Mouse (Mus musculus) 3134 (cell line): ENCODE measurements at regions not wholly inside any gene's neighbourhood (a gene's known extent, or its start where the extent isn't known, plus 50 kb on each side); places are given as distances from the start of the nearest gene placed in this dataset.

ENCODE experiments used
- DNase-seq: peaks from one replicate; pipeline ENCODE4 v3.0.0-alpha.2; 2011; ENCODE audit warnings: low spot score; ENCODE audit not compliant: insufficient read length; ENCODE audit errors: extremely low read depth

DNA sequence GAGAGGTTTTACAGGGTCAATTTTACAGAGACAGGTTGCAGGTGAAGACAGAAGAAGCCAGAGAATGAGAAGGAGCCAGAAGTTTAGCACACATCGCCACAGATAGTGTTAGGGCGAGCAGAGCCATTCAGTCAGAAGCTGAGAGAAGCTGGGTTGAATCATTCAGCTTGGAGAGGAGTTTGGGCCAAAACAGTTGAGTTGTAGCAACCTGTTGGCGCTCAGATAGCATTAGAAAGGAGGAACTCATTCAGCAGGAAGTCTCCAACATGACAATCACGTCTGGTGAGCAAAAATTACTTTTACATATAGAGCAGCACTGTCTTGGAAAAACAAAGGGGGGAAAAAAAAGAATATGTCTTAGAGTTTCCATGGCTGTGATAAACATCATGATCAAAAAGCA is 53.2 kb downstream of the Fam43a start:
- DNase-seq, result no peak

- DNase-seq, result peak; percentile 31
Observed at GRCm38 (mm10) chr16:30653806-30654205, 54.3 kb downstream of the Fam43a start.

- DNase-seq, result no peak
Observed at GRCm38 (mm10) chr16:30654226-30654625, 54.7 kb downstream of the Fam43a start.

DNA sequence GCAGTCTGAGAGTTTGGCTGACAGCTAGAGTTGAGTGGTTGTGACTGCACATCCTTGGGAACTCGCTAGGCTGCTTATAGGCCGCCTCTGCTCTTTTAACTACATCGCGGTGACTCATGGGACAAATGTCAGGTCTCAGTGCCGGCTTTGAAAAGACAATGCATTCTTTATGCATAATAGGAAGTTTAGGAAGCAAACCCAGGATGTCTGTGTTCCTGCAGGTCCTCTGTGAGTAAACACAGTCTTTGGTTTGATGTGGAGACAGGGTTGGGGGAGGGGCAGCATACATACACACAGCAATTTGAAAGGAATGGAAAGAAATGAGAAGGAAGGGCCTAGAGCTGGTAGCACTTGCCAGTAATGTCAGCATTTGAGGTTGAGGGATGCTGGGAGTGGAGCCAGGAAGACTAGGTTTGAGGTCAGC is 56.3 kb downstream of the Fam43a start:
- DNase-seq, result peak; percentile 51

DNA sequence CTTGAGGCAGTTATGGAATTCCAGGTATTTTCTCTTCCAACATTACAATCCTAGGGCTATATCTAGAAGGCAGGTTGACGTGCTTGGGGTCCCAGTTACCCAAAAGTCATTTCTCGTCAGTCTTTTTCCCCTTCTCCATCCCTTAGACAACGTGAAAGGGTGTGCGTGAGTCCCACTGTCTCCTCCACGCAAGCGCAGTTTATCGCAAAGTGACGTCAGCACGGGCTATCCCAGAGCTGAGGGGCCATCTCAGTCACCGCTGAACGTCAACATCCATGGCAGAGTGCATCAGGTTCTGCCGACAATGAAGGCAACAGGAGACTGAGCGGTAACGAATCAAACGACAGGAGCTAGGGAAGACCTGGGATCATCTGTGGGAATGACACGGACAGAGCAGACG is 57.4 kb downstream of the Fam43a start:
- DNase-seq, result no peak

GRCm38 (mm10) chr16:30658921-30659320 is 59.4 kb downstream of the Fam43a start:
- DNase-seq, result no peak

- DNase-seq, result no peak
Observed at GRCm38 (mm10) chr16:30661086-30661977, 61.8 kb downstream of the Fam43a start.

DNA sequence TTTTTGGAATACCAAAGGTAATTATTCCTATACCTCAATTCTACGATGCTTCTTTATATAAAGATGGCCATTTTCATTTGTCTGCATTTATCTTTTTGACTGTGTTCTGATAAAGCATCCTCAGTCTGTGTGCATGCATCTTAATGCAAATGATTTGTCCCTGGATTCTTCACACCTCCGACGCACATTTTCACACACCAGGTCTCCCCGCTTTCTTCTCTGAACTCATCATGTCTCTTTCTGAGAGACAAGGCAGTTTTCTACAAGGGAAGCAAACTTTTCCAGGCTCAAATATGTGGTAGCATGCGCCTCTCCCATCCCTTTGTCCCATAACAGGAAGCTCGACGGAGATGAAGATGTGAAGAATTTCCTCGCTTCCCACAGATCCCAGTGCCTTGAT is 63.5 kb downstream of the Fam43a start:
- no peak for DNase-seq

DNA sequence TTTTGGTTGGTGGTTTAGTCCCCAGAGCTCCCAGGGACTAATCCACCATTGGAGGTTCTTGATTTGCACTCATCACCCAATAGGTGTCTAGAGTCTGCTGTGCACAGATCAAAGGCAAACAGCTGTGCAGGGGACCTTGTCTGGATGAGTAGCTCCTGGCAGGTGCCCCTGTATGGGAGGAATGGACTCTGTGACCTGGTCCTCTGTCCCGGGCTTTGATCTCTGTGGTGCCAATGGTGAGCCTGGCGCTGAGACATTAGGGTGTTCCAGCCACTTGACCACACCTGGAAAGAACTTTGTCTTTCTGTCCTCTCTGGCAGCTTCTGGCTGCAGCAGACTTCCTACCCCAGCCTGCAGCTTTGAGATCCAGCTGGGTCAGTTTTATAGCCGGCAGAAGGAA is 64.4 kb downstream of the Fam43a start:
- DNase-seq, result no peak

DNA sequence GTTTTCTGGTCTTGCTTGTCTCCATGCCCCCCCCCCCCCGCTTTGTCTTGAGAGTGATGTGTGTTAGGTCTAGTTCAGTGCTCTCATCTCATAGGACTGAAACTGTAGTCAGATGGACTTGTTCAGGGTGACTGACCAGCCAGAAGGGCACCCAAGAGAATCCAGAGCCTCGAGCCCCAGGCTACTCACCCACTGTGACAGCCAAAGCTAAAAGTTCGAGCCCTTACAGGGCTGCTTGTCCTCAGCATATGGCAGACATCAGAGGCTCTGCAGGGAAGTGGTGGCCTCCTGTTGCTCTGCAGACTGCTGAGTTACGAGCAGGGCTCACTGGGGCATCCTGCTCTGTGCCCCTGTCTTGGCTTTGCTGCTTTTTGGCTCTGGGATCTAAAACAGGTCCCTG is 64.9 kb downstream of the Fam43a start:
- DNase-seq, result no peak

DNA sequence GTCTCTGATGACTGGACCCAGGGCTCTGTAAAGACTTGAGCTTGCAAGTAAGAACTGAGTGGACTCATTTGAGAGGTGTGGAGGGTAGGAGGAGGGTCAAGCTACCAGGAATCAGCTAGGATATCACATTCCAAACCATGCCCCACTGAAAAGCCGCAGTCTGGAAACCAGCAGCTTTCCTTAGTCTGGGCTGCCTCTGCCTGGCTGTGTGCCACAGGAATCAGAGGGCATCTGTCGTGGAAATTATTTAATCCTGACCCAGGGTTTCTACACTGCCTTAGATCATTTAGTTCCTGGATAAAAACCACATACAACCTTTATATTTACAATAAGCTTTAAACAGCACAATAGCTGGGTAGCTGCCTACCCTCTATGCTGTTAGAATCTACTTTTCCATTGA is 66.4 kb downstream of the Fam43a start:
- DNase-seq, result no peak

GRCm38 (mm10) chr16:30669883-30670282 is 70.4 kb downstream of the Fam43a start:
- no peak for DNase-seq

- DNase-seq, result no peak
Observed at GRCm38 (mm10) chr16:30671584-30671983, 72.1 kb downstream of the Fam43a start.

- no peak for DNase-seq
Observed at GRCm38 (mm10) chr16:30672776-30673550, 73.4 kb downstream of the Fam43a start.

DNA sequence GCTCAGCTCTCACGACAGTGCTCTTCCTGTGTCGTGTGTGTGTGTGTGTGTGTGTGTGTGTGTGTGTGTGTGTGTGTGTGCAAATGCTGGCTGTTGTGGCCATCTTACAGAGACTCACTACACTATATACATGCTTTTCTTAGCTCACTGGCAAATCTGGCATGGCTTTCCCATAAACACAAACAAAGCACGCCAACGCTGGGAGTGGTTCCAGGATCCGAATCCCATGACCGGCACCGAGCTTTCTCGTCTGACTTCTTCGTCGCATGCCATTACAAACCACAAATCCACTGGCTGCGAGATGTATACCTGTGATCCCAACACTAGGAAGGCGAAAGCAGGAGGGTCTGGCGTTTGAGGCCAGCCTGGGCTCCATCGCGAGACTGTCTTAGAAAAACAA is 74.1 kb downstream of the Fam43a start:
- DNase-seq, result peak; percentile 25

GRCm38 (mm10) chr16:30675829-30676228 is 76.3 kb downstream of the Fam43a start:
- no peak for DNase-seq

DNA sequence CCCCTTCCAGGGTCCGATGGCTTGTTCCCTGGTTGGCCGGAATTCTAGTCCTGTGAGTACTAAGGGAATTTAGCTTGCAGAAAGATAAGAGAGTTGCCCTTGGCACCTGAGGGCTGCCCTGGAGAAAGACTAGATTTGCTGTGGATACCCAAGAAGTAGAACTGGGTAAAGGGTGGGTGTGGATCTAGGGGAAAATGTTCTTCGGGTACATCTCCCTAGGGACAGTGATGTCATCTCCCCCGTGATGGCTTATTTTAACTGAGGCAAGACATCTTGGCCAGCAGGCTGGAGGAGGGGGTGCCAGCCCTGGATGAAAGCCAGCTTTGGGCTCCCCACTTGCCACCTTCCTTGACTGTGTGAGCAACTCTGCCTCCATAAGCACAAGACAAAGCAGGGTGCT is 77.5 kb downstream of the Fam43a start:
- no peak for DNase-seq

GRCm38 (mm10) chr16:30677896-30678707 is 78.6 kb downstream of the Fam43a start:
- no peak for DNase-seq

DNA sequence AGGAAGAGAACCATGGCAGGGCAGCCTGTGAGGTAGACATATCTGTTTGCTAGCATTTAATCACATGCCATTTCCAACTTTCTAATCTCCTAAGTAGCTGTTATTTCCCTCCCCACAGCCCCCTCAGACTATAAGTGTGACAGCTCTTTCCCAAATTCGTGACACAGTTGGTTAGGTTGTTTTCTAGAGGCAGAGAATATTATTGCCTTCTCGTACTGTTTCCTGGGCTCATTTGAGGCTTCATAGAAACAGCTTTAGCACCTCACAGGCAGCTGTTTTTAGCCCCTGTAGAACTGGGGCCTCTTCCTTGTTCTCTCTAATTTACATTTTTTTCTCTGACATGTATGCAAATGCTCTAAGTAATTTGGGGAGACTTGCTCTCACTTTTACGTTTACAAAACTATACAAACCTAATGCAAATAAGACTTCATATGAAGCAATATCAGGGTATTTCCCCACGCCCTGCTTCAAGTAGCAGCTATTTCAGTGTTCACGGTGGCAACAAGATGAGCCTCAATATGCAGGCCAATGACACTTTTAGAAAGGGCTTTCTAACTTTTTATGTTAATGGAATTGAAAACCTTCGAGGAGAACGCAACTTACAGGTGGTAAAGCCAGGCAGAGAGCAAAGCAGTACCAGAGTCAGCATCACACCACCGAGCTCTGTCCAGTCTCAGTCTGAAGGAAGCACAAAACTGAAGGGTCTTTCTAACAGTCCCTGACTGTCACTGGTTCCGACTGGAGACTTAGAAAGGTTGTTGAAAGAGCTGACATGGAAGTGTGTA is 79.4 kb downstream of the Fam43a start:
- no peak for DNase-seq

- DNase-seq, result no peak
Observed at GRCm38 (mm10) chr16:30679493-30679811, 79.9 kb downstream of the Fam43a start.
